Mouse (Mus musculus) ES-Bruce4 (cell line): ENCODE data around the gene Itgav.

Experiments used
- CTCF ChIP-seq: IDR thresholded peaks from one replicate; pipeline ENCODE4 v1.8.1; 2011; ENCODE audit warnings: low read depth, low read length
- EP300 ChIP-seq: IDR thresholded peaks from 2 replicates; pipeline ENCODE4 v1.6.1; 2011; ENCODE audit warnings: low read depth, low read length; ENCODE audit not compliant: insufficient read depth
- POLR2A ChIP-seq: IDR thresholded peaks from one replicate; pipeline ENCODE4 v1.8.1; 2011; ENCODE audit warnings: low read length; ENCODE audit not compliant: insufficient read depth

DNA sequence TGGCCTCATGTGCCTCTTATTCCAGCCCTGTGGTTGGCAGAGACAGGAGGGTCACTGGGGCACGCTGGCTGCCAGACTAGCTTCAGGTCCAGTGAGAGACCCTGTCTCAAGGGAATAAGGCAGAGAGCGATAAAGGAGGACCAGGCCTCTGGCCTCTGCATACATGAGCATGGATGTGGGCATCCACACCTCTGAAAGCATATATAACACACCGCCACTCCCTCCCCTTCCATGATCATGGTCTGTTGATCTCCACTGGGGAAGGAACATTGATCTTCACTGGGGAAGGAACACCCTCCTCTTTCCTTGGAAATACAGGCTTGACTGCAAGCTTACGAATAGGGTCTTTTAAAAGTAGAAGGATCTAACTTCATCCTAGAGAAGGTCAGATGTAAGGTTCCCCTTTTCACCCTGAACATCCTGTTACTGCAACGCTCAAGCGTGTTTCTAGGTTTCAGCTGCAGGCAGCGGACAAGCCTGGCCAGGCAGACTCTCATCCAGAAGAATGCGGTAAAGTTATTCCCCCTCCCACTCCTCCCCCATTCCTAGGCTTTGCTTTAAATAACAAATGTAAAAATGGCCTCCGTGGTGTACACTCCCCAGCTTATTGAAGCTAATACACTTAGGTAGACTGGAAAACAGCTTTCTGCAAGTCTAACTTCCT, 15.4 kb downstream of the Itgav start:
- TF ChIP-seq EP300 (no peak), CTCF (no peak), POLR2A (no peak)
